Mouse (Mus musculus) CH12.LX (cell line): ENCODE measurements at regions not wholly inside any gene's neighbourhood (a gene's known extent, or its start where the extent isn't known, plus 50 kb on each side); places are given as distances from the start of the nearest gene placed in this dataset.

Experiments
- DNase-seq: peaks from one replicate; pipeline ENCODE4 v3.0.0-alpha.2; 2013; ENCODE audit errors: extremely low read depth
- H3K27ac ChIP-seq: 2 replicates; pipeline ENCODE4 v1.5.1; 2012; ENCODE audit warnings: low read depth, mild to moderate bottlenecking, control low read depth, moderate library complexity; ENCODE audit not compliant: insufficient read depth
- H3K27me3 ChIP-seq: replicated peaks from 2 replicates; pipeline ENCODE3; 2012; ENCODE audit warnings: inconsistent platforms
- H3K36me3 ChIP-seq, 2 experiments: replicated peaks in 1 of 2; 2 replicates each; pipeline versions ENCODE3 to v1.6.1; 2012; ENCODE audit warnings: inconsistent platforms in 1 of 2, low read length in 1 of 2, mild to moderate bottlenecking in 1 of 2, mixed read lengths in 1 of 2, moderate library complexity in 1 of 2; ENCODE audit not compliant: control insufficient read depth in 1 of 2, insufficient read depth in 1 of 2
- H3K4me1 ChIP-seq, 2 experiments: 2 replicates each; pipeline ENCODE4 v1.6.1; 2012; ENCODE audit warnings: inconsistent platforms in 1 of 2, moderate library complexity in 1 of 2; ENCODE audit not compliant: insufficient read depth in 2 of 2, control insufficient read depth in 1 of 2
- H3K4me2 ChIP-seq: 2 replicates; pipeline ENCODE4 v1.6.1; 2012; ENCODE audit warnings: low read depth, mild to moderate bottlenecking, control low read depth; ENCODE audit not compliant: poor library complexity, insufficient read depth, severe bottlenecking
- H3K4me3 ChIP-seq, 3 experiments: fragments of 150-350 bp in 1 of 3; sonication (generic) in 1 of 3; replicated peaks in 1 of 3; 2 replicates each; pipeline versions ENCODE3 to v1.5.1; 2011 to 2012; ENCODE audit warnings: low read depth in 2 of 3, low read length in 2 of 3, mild to moderate bottlenecking in 2 of 3, moderate library complexity in 2 of 3, control low read depth in 1 of 3, improper control_type of control experiment in 1 of 3, inconsistent platforms in 1 of 3, mixed read lengths in 1 of 3; ENCODE audit not compliant: poor library complexity in 1 of 3
- H3K79me2 ChIP-seq: replicated peaks from 2 replicates; pipeline ENCODE4 v1.6.1; 2012; ENCODE audit warnings: mild to moderate bottlenecking, moderate library complexity; ENCODE audit not compliant: control insufficient read depth, poor library complexity, insufficient read depth, severe bottlenecking; ENCODE audit errors: extremely low read depth
- H3K9ac ChIP-seq: 2 replicates; pipeline ENCODE4 v1.6.1; 2012; ENCODE audit warnings: low read depth, mild to moderate bottlenecking, control low read depth, moderate library complexity; ENCODE audit not compliant: insufficient read depth
- H3K9me3 ChIP-seq: replicated peaks from 2 replicates; pipeline ENCODE3; 2012; ENCODE audit warnings: low read length, inconsistent platforms, mixed read lengths
- CHD2 ChIP-seq: IDR thresholded peaks from 2 replicates; pipeline ENCODE4 v1.6.1; 2011; ENCODE audit warnings: low read length, improper control_type of control experiment
- E2F4 ChIP-seq: IDR thresholded peaks from 2 replicates; pipeline ENCODE4 v1.6.1; 2011; ENCODE audit warnings: low read depth, low read length, improper control_type of control experiment; ENCODE audit not compliant: insufficient replicate concordance
- EP300 ChIP-seq: IDR thresholded peaks from 2 replicates; pipeline ENCODE4 v1.6.1; 2011; ENCODE audit warnings: low read length, improper control_type of control experiment
- ETS1 ChIP-seq: conservative IDR thresholded peaks from 2 replicates; pipeline ENCODE4 v1.6.1; 2012; ENCODE audit warnings: low read depth, mild to moderate bottlenecking, inconsistent platforms, low read length, improper control_type of control experiment, moderate library complexity
- GABPA ChIP-seq: IDR thresholded peaks from 2 replicates; pipeline ENCODE4 v1.6.1; 2012; ENCODE audit warnings: low read depth, low read length, improper control_type of control experiment, inconsistent platforms; ENCODE audit not compliant: insufficient replicate concordance
- IRF4 ChIP-seq: IDR thresholded peaks from 2 replicates; pipeline ENCODE4 v1.6.1; 2014; ENCODE audit warnings: low read depth, mild to moderate bottlenecking, inconsistent platforms, low read length, improper control_type of control experiment
- JUND ChIP-seq: conservative IDR thresholded peaks from 2 replicates; pipeline ENCODE4 v1.6.1; 2011; ENCODE audit warnings: low read depth, low read length, improper control_type of control experiment
- MAFK ChIP-seq: IDR thresholded peaks from 2 replicates; pipeline ENCODE4 v1.6.1; 2011; ENCODE audit warnings: low read length, improper control_type of control experiment; ENCODE audit not compliant: insufficient replicate concordance
- NELFE ChIP-seq: IDR thresholded peaks from 2 replicates; pipeline ENCODE4 v1.6.1; 2011; ENCODE audit warnings: low read depth, low read length, improper control_type of control experiment
- NRF1 ChIP-seq: IDR thresholded peaks from 2 replicates; pipeline ENCODE4 v1.6.1; 2014; ENCODE audit warnings: low read depth, mild to moderate bottlenecking, inconsistent platforms, low read length, improper control_type of control experiment, moderate library complexity
- PAX5 ChIP-seq: IDR thresholded peaks from 2 replicates; pipeline ENCODE4 v1.6.1; 2012; ENCODE audit warnings: low read length, inconsistent platforms, mixed read lengths
- POLR2AphosphoS2 ChIP-seq: IDR thresholded peaks from 2 replicates; pipeline ENCODE4 v1.6.1; 2011; ENCODE audit warnings: low read depth, low read length, improper control_type of control experiment
- RAD21 ChIP-seq: IDR thresholded peaks from 2 replicates; pipeline ENCODE4 v1.6.1; 2011; ENCODE audit warnings: low read depth, mild to moderate bottlenecking, low read length, improper control_type of control experiment, moderate library complexity
- RCOR1 ChIP-seq: conservative IDR thresholded peaks from 2 replicates; pipeline ENCODE4 v1.6.1; 2012; ENCODE audit warnings: low read depth, mild to moderate bottlenecking, inconsistent platforms, low read length, improper control_type of control experiment
- SIN3A ChIP-seq: IDR thresholded peaks from 2 replicates; pipeline ENCODE4 v1.6.1; 2012; ENCODE audit warnings: low read length, improper control_type of control experiment, inconsistent platforms
- TBP ChIP-seq: conservative IDR thresholded peaks from 2 replicates; pipeline ENCODE4 v1.6.1; 2011; ENCODE audit warnings: low read depth, low read length, improper control_type of control experiment
- TCF12 ChIP-seq: IDR thresholded peaks from 2 replicates; pipeline ENCODE4 v1.6.1; 2014; ENCODE audit warnings: low read depth, mild to moderate bottlenecking, inconsistent platforms, low read length, improper control_type of control experiment
- USF2 ChIP-seq: conservative IDR thresholded peaks from 2 replicates; pipeline ENCODE4 v1.6.1; 2011; ENCODE audit warnings: low read depth, low read length, improper control_type of control experiment
- ZC3H11A ChIP-seq: IDR thresholded peaks from 2 replicates; pipeline ENCODE4 v1.6.1; 2012; ENCODE audit warnings: low read depth, mild to moderate bottlenecking, inconsistent platforms, low read length, improper control_type of control experiment
- ZKSCAN1 ChIP-seq: IDR thresholded peaks from 2 replicates; pipeline ENCODE4 v1.6.1; 2012; ENCODE audit warnings: low read depth, inconsistent platforms, low read length, improper control_type of control experiment, borderline replicate concordance
- ZMIZ1 ChIP-seq: IDR thresholded peaks from 2 replicates; pipeline ENCODE4 v1.6.1; 2012; ENCODE audit warnings: low read depth, mild to moderate bottlenecking, inconsistent platforms, low read length, improper control_type of control experiment
- ZNF384 ChIP-seq: IDR thresholded peaks from 2 replicates; pipeline ENCODE4 v1.6.1; 2012; ENCODE audit warnings: low read depth, low read length, improper control_type of control experiment, inconsistent platforms
- dilution Hi-C: fragments of 300-500 bp; cut with MboI; formaldehyde crosslinking; loops from 2 replicates; pipeline ENCODE4 v1.14.3; 2020; ENCODE audit warnings: low sequenced_read_pairs; ENCODE audit not compliant: extremely low pct_unique_long_range_greater_than_20kb, extremely low pct_ligation_motif_present
- in situ Hi-C: fragments of 300-500 bp; cut with MboI; formaldehyde crosslinking; loops from 3 replicates; pipeline ENCODE4 v1.14.3; 2019; ENCODE audit warnings: low sequenced_read_pairs, low pct_ligation_motif_present, low pct_unique_long_range_greater_than_20kb, mixed read lengths

GRCm38 (mm10) chr12:33779898-33780297 lies 148.3 kb upstream of the Ferd3l start:
- H3K27ac ChIP-seq = no peak overlapping the region
- H3K4me2 ChIP-seq = peak overlapping the region; percentile 31; the same call in 1 of the 2 replicates
- no peaks in the 10 kb centered on the region for H3K79me2 ChIP-seq
- no peak overlapping the region for H3K4me3 ChIP-seq
- DNase-seq = peak; percentile 82
- peaks cover 6 to 33% of the 10 kb centered on the region in 2 experiments; a peak in 3 of 4 replicates for H3K4me1 ChIP-seq
- no peak overlapping the region for H3K9ac ChIP-seq
- no peaks in the 10 kb centered on the region for H3K9me3 ChIP-seq
- TF ChIP-seq JUND (no peak), GABPA (no peak), POLR2AphosphoS2 (no peak), MAFK (no peak), NELFE (no peak), IRF4 (no peak), ZC3H11A (no peak), ZNF384 (peak; percentile 77), USF2 (0 out of 2 replicates have a peak, but pooled peaks have one; percentile 27), ETS1 (peak; percentile 49)
- H3K36me3 ChIP-seq = no peaks in the 10 kb centered on the region
- in situ Hi-C loops (no loop called here), dilution Hi-C loops (no loop called here)
- H3K27me3 ChIP-seq = no peaks in the 10 kb centered on the region

DNA sequence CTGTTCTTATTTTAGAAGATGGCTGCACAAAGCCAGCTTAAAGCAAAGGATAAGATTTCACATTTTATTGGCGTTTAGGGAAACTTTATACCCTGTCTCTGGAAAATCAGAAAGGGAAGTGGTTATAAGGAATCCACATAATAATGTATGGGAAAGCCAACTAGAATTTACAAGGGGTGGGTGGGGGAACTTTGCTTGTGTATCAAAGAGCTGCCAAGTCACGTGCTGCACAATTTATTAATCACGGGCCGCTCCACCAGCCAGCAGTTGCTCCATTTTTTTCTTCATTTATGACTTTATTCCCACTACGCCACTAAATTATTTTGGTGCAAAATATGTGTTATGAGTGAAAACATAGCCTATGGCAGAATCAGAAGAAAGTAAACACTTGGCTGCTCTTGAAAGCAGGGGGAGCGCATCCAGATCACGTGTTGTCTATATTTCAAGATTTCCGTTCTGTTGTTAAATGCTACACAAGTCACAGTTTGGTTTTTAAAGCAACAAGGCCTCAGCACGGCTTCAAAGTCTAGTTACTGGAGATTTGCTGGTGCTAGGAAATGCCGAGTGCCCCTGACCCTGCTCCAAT lies 123.9 kb upstream of the Ferd3l start:
- no peak for TF ChIP-seq PAX5
- TF ChIP-seq ZKSCAN1 = no peak
- TF ChIP-seq CHD2 = no peak
- no peak for TF ChIP-seq TCF12
- no peak for TF ChIP-seq SIN3A
- TF ChIP-seq ZMIZ1 = no peak
- no peak for TF ChIP-seq NRF1
- no peak for TF ChIP-seq RCOR1
- no peak for TF ChIP-seq TBP
- TF ChIP-seq EP300 = no peak
- TF ChIP-seq RAD21 = no peak
- TF ChIP-seq E2F4 = no peak
- no peak for TF ChIP-seq GABPA
- no peak for TF ChIP-seq MAFK
- in situ Hi-C loops (no loop called here), dilution Hi-C loops (no loop called here)
- no peak overlapping the region for H3K4me2 ChIP-seq
- H3K36me3 ChIP-seq = no peaks in the 10 kb centered on the region
- H3K9me3 ChIP-seq = no peaks in the 10 kb centered on the region
- no peak overlapping the region for H3K27ac ChIP-seq
- H3K4me1 ChIP-seq = no peaks in the 10 kb centered on the region
- DNase-seq = no peak
- H3K4me3 ChIP-seq = no peak overlapping the region
- H3K27me3 ChIP-seq = no peaks in the 10 kb centered on the region
- H3K9ac ChIP-seq = no peak overlapping the region
- H3K79me2 ChIP-seq = no peaks in the 10 kb centered on the region
